Comparison of ENCODE assay signal across 8 mouse cellular contexts in the genomic region with DNA sequence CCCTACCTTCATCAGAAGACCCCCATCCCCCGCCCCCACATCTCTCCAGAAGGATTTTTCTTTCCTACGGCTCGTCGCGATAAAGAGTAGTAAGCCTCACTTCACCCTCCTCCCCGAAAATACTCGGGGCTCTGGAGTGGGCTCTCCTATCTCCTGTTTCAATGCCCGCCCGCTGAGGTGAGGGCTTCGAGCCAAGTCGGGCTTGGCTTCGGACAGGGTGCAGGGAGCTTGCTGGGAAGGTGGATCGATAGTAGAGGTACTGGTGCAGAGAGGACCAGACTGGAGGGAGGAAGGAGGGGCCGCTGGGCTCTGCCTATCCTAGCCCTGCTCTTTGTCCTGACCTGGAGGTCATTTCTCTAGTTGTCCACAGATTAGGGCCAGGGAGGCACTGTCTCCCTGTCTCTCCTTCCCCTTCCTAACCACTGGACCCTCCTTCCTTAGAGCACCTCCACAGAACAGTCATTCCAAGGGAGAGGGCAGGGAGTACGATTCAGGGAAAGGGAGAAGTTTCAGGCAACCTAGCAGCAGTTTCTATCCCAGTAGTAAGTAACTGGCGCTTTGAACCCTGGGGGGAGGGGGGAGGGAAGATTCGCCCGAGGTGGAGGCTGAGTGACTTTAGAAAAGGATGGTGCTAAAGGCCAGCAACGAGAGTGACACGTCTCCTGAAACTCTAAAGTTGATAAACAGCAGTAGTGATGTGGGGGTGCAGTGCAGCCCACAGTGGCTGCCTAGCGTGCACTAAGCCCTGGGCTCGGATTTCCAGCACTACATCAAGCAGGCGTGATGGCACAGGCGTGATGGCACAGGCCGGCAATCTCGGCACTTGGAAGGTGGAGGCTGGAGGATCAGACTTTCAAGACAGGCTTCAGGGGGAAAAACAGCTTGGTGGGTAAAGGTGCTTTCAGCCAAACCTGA. TPM values are rescaled to one million over a fixed set of nuclear protein-coding genes. Genes with fewer than 3 reads are reported as not detected.
A peak's percentile ranks its signal among the peaks of the same experiment; 100 is the strongest.
DNase-seq lines count a peak whose midpoint lies in the region; ATAC-seq lines count a peak whose summit lies in the region.

No protein-coding gene starts in this region.

- H3K36me3 ChIP-seq in embryonic facial prominence, embryonic 12.5 days = no peaks in the 10 kb centered on the region
- no peaks in the 10 kb centered on the region for H3K36me3 ChIP-seq in midbrain, embryonic 11.5 days (ENCODE audit: control insufficient read depth, insufficient read depth, low read length)

- intact Hi-C loops in heart, postnatal 10 days (cut with DNase I) = no loop called here

- peak overlapping the region; percentile 100 for H3K4me3 ChIP-seq in embryonic facial prominence, embryonic 12.5 days
- H3K4me3 ChIP-seq in midbrain, embryonic 11.5 days (ENCODE audit: low read depth, low read length) = peak overlapping the region; percentile 98

- peak; percentile 44 for DNase-seq in thymus, postnatal 4 days
- DNase-seq in thymus, postnatal 14 days = no peak
- peak; percentile 75 to 80 for DNase-seq in heart, postnatal 10 days
- DNase-seq in kidney, postnatal 4 days = peak; percentile 50 to 56
- peak; percentile 95 for DNase-seq in midbrain, embryonic 11.5 days (ENCODE audit: low spot score, missing footprints)
- no peak for DNase-seq in layer of hippocampus, adult 9-11 months

- H3K9me3 ChIP-seq in embryonic facial prominence, embryonic 12.5 days = no peaks in the 10 kb centered on the region
- no peaks in the 10 kb centered on the region for H3K9me3 ChIP-seq in midbrain, embryonic 11.5 days (ENCODE audit: control insufficient read depth, low read length)

- no peak for ATAC-seq in embryonic facial prominence, embryonic 12.5 days (ENCODE audit: insufficient number of reproducible peaks, insufficient read depth, low FRiP score, low TSS enrichment)
- ATAC-seq in midbrain, embryonic 11.5 days (ENCODE audit: low FRiP score) = peak; percentile 12; the same call in 1 of the 2 replicates
- ATAC-seq in granulocyte monocyte progenitor cell, adult 5-6 weeks (replicated peaks; ENCODE audit: poor library complexity, severe bottlenecking) = no peak

- peaks cover 72% of the 10 kb centered on the region for H3K4me1 ChIP-seq in embryonic facial prominence, embryonic 12.5 days
- peaks cover 57% of the 10 kb centered on the region for H3K4me1 ChIP-seq in midbrain, embryonic 11.5 days (ENCODE audit: control insufficient read depth, insufficient read depth, low read length)

- H3K27me3 ChIP-seq in embryonic facial prominence, embryonic 12.5 days = no peaks in the 10 kb centered on the region
- no peaks in the 10 kb centered on the region for H3K27me3 ChIP-seq in midbrain, embryonic 11.5 days (ENCODE audit: control insufficient read depth, insufficient read depth, low read length)

- 1% methylated on average over 26 of the region's 26 CpGs for WGBS in embryonic facial prominence, embryonic 12.5 days
- WGBS in midbrain, embryonic 11.5 days = 3% methylated on average over 26 of the region's 26 CpGs

- H3K9ac ChIP-seq in embryonic facial prominence, embryonic 12.5 days = peak overlapping the region; percentile 99
- H3K9ac ChIP-seq in midbrain, embryonic 11.5 days (ENCODE audit: low read length) = peak overlapping the region; percentile 98

- peak overlapping the region; percentile 96 for H3K27ac ChIP-seq in embryonic facial prominence, embryonic 12.5 days
- H3K27ac ChIP-seq in midbrain, embryonic 11.5 days (ENCODE audit: low read depth, low read length) = peak overlapping the region; percentile 84

- H3K4me2 ChIP-seq in embryonic facial prominence, embryonic 12.5 days (replicated peaks) = peak overlapping the region; percentile 96
- H3K4me2 ChIP-seq in midbrain, embryonic 11.5 days = peak overlapping the region; percentile 95

RNA-seq across cellular contexts. Expression of gene Map7d1, which starts 1.1 kb away (rescaled TPM):
- polyA plus RNA-seq in embryonic facial prominence, embryonic 12.5 days (2016; fragmentation: Nextera tagmentation; extraction: Ambion mirVana) = 95.8 and 102 TPM in 2 replicates
- 100 to 1,000 TPM; 214 to 239 TPM for total RNA-seq in heart, postnatal 10 days (2021)
- polyA plus RNA-seq in midbrain, embryonic 11.5 days (2014; fragmentation: Nextera tagmentation; extraction: Ambion mirVana) = 61.8 and 68.7 TPM in 2 replicates
- 20.6 and 25.6 TPM in 2 replicates for total RNA-seq in granulocyte monocyte progenitor cell, adult 5-6 weeks (2014; fragmentation: Nextera tagmentation)
- 12.8 and 20.2 TPM in 2 replicates for total RNA-seq in granulocyte monocyte progenitor cell, adult 5-6 weeks (2017)

RNA-seq across cellular contexts. Expression of gene Trappc3, which starts 4.9 kb away (rescaled TPM):
- polyA plus RNA-seq in embryonic facial prominence, embryonic 12.5 days (2016; fragmentation: Nextera tagmentation; extraction: Ambion mirVana) = 113 and 115 TPM in 2 replicates
- total RNA-seq in heart, postnatal 10 days (2021) = 10 to 100 TPM; 50.8 to 54.0 TPM
- polyA plus RNA-seq in midbrain, embryonic 11.5 days (2014; fragmentation: Nextera tagmentation; extraction: Ambion mirVana) = 37.1 and 38.9 TPM in 2 replicates
- 46.2 and 55.5 TPM in 2 replicates for total RNA-seq in granulocyte monocyte progenitor cell, adult 5-6 weeks (2014; fragmentation: Nextera tagmentation)
- total RNA-seq in granulocyte monocyte progenitor cell, adult 5-6 weeks (2017) = 48.4 and 54.8 TPM in 2 replicates

RNA-seq across cellular contexts. Expression of gene Col8a2, which starts 29.4 kb away (rescaled TPM):
- 47.6 and 49.8 TPM in 2 replicates for polyA plus RNA-seq in embryonic facial prominence, embryonic 12.5 days (2016; fragmentation: Nextera tagmentation; extraction: Ambion mirVana)
- 1 to 10 TPM; 1.8 to 2.1 TPM for total RNA-seq in heart, postnatal 10 days (2021)
- 9.1 and 9.5 TPM in 2 replicates for polyA plus RNA-seq in midbrain, embryonic 11.5 days (2014; fragmentation: Nextera tagmentation; extraction: Ambion mirVana)
- not detected in 2 replicates for total RNA-seq in granulocyte monocyte progenitor cell, adult 5-6 weeks (2014; fragmentation: Nextera tagmentation)
- total RNA-seq in granulocyte monocyte progenitor cell, adult 5-6 weeks (2017) = not detected in 2 replicates

RNA-seq across cellular contexts. Expression of gene Thrap3, which starts 54.7 kb away (rescaled TPM):
- 298 and 302 TPM in 2 replicates for polyA plus RNA-seq in embryonic facial prominence, embryonic 12.5 days (2016; fragmentation: Nextera tagmentation; extraction: Ambion mirVana)
- 100 to 1,000 TPM; 160 to 172 TPM for total RNA-seq in heart, postnatal 10 days (2021)
- 192 and 219 TPM in 2 replicates for polyA plus RNA-seq in midbrain, embryonic 11.5 days (2014; fragmentation: Nextera tagmentation; extraction: Ambion mirVana)
- 215 and 267 TPM in 2 replicates for total RNA-seq in granulocyte monocyte progenitor cell, adult 5-6 weeks (2014; fragmentation: Nextera tagmentation)
- total RNA-seq in granulocyte monocyte progenitor cell, adult 5-6 weeks (2017) = 304 and 361 TPM in 2 replicates

Comparison
In these comparisons a context has a peak if more than half of its experiments do, and no peak if none do; other contexts are left out.
1. DNase-seq: peak in thymus, postnatal 4 days (single experiment), heart, postnatal 10 days (2 of 2), kidney, postnatal 4 days (2 of 2) and midbrain, embryonic 11.5 days (single experiment); none in thymus, postnatal 14 days (single experiment) and layer of hippocampus, adult 9-11 months (single experiment).
2. RNA of gene Map7d1, which starts 1.1 kb away (total RNA-seq): 214 to 239 TPM in heart, postnatal 10 days; 12.8 to 25.6 TPM in granulocyte monocyte progenitor cell, adult 5-6 weeks; every median in the first group is over 4 times any median in the second.